Mouse (Mus musculus): ENCODE data around the gene Ercc2.

Gene Ercc2

DNA sequence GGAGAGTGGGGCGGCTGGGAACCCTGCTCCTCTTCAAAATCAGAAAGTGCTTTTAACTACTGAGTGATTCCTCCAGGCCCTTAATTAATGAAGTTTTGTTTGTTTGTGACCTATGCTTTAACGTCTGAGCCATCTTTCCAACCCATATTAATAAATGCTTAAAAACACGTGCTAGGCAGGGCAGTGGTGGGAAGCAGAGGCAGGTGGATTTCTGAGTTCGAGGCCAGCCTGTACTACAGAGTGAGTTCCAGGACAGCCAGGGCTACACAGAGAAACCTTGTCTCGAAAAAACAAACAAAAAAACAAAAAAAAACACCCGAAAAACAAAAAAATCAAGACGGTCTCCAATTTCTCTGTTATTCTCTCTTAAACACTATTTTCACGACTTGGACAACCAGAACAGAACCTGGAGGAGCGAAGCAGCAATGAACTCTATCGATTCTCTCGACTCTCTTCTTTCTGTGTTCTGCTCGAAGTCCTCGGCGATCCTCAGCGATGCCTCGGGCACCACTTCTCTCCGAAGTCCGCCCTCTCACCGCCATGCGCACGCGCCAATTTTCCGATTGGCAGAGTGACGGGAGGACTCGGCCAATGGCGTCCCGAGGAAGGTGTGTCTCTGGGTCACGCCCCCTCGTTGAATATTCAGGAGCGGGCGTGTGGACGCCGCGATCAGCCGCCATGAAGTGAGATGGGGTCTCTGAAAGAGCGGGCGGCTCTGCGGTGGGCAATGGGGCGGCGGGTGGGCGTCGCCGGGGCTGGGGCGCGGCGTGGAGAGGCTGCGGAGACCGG lies at the start of gene Ercc2:
Gene Ercc2 (plus strand): TSS at position 634 of the 789 bp plus-strand sequence.
- DNase-seq (ENCODE audit: low spot score): peak; percentile 99

DNA sequence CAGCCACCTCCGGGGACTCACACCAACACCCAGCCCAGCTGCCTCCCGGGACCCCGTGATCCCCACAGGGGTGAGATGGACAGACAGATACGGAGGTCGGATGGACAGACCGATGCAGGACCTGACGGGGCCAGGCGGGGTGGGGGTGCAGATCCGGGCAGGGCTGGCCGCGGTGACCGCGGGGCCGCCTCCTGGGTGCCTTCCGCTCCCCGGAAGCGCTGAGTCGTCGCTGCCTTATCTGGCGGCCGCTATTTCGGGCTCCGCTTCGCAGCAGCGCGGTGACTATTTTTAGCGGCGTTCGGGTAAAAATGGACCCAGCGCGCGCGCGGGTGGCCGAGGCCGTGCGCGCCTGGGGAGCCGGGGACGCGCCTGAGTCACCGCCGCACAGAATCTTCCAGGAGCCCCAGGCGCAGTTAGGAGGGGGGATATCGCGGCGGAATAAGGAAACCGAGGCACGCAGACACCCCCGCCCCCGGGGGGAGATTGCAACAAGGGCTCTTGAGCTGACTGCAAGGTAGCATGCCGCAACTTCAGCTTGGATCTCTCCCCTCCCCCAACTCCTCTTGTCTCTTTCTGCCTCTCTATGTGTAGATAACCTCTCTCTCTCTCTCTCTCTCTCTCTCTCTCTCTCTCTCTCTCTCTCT lies 49.0 kb upstream of the Ercc2 start:
- DNase-seq (ENCODE audit: low spot score): peak; percentile 68

DNA sequence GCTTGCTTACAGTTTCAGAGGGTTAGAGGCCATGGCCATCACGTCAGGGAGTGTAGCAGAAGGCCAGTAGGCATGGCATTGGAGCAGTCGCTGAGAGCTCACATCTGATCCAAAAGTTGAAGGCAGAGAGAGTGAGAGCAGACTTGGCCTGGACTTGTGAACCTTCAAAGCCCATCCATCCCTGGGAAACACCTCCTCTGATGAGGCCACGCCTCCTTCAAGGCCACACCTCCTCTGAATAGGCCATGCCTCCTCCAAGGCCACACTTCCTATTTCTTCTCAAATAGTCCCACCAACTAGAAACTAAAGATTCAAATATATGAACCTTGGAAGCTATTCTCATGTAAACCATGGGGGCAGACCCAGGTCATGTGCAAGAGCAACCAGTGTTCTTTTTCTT lies 46.2 kb upstream of the Ercc2 start:
- DNase-seq (ENCODE audit: low spot score): no peak

DNA sequence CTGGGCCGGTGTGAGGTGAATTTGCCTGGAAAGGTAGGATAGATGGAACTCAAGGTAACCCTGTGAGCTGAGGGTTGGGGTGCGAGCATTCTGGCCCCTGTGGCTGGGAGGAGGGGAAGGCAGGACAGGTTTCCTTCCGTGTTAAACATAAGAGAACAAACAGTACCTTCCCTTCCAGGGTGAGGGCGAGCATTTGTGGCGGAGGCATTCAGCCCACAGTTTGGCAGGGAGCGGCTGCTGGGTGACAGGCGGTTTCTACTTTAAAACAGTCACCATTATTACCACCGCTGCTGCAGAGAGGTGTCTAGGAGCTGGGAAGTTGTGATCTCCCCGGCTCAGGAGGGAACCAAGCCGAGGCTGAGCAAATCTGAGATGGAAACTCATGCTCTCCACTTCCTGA lies 44.7 kb upstream of the Ercc2 start:
- DNase-seq (ENCODE audit: low spot score): no peak

DNA sequence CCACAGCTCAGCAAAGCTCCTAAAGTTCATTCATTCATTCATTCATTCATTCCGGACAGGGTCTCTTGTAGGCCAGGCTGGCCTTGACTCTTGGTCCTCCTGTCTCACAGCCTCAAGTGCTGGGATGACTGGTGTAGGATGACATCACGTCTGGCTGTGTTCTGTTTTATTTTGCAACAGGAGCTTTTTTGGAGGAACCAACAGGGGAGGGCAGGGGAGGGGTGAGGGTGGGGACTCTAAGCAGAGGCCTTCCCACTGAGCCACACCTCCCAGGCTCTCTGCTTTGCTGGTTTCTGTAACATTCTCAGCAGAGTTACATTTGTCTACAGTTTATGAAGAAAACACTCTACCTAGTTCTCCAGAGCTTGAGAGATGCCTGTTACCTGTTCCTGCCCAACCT lies 43.8 kb upstream of the Ercc2 start:
- DNase-seq (ENCODE audit: low spot score): no peak

DNA sequence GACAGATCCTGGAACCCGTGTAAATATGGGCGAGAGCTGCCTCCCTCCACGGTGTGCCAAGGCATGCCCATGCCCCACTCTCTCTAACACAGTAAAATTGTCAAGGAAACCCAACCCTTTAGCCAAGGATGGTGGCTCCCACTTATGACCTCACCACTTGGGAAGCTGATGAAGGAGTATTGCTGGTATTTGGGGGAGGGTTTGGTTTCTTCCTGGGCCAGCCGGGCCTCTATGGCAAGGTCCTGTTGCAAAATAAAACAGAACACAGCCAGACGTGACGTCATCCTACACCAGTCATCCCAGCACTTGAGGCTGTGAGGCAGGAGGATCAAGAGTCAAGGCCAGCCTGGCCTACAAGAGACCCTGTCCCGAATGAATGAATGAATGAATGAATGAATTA lies 43.2 kb upstream of the Ercc2 start:
- DNase-seq (ENCODE audit: low spot score): no peak

DNA sequence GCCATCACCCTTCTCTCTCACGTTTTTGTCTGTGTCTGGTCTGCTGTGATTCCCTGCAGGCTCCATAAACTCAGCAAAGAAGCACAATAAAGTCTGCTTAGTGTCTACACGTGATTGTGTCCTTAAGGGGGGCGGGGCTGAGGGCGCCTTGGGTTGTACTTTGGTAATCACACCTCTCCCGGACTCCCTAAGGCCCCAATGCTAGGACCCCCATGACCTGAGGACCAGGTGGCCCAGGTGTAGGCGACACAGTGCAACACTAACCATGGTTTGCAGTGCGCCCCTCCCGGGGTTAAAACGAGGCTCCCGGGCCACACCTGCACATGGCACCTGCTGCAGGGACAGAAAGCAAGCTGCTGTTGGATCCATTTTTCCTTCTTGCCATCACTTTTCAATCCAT lies 40.6 kb upstream of the Ercc2 start:
- DNase-seq (ENCODE audit: low spot score): no peak

DNA sequence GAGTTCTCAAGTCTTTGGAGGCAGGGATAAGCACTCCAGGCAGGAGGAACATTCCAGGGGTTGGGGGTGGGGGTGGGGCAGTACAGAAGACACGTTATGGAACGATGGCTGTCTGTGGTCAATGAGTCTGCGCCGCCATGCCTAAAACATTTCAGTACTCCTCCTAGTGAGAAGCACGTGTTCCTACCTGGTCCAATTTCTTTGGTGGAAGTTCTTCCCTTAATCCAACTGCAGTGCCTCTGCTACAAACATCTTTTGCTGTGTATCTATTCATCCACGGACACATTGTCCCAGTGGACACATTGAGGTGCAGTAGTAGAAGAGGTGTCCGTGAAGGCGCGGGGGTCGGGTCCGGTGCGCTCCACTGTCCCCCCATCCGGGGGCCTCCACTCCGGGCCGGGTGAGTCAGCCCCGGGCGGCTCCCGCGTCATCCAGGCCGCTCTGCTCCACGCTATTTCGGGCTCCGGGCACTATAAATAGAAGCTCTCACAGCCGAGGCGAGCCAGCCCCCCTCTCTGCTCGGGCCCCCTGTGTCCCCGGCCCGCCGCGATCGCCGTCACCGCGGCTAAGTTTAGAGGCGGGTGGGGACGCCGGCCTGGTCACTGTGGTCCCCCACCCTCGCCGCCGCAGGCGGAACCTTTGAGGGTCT lies 39.9 kb upstream of the Ercc2 start:
- no peak for DNase-seq (ENCODE audit: low spot score)

DNA sequence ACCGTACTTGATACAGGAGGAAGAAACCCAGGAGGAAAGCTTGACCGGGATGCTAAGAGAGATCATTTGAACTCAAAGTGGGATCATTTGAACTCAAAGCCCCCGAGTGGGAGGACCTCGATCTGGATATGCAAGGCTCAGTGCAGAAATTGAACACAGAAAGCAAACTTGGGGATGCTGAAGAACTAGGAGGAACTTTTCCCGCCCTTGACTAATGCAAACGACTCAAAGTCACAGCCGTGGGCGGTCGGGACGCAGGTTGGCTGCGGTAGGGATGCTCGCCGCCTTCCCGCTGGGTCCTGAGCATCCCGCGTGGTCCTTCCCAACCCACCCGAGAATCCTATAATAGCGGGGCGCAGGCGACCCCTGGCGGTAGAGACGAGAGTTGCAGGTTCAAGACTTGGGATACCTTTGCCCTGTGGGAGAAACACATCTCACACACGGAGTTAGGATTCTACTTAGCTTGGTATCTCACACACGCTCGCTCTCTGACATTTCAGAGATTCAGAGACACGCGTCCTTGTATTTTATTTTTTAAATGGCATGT lies 39.3 kb upstream of the Ercc2 start:
- peak; percentile 93 for DNase-seq (ENCODE audit: low spot score)

DNA sequence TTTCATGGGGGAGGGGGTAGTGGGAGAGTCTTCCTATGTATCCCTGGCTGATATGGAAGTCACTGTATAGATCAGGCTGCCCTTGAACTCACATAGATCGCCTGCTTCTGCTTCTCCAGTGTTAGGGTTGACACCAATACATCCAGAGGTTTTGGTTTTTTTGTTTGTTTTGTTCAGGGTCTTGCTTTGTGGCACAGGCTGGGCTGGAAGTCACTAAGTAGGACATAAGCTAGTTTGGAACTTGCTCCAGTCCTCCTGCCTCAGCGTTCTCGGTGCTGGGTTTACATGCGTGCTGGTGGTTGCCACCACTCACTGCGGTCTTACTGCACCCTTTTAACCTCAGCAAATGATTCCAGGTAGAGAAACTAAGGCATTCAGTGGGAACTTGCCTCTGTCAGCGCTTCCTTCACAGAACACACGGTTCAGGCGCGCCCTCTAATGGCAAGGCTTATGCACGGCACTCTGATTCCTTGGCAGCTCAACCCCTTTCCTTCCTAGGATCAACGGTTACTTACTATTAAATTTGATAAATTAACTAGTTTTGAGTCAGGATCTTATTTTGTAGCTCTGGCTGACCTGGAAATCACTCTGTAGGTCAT lies 38.5 kb upstream of the Ercc2 start:
- DNase-seq (ENCODE audit: low spot score): peak; percentile 93

DNA sequence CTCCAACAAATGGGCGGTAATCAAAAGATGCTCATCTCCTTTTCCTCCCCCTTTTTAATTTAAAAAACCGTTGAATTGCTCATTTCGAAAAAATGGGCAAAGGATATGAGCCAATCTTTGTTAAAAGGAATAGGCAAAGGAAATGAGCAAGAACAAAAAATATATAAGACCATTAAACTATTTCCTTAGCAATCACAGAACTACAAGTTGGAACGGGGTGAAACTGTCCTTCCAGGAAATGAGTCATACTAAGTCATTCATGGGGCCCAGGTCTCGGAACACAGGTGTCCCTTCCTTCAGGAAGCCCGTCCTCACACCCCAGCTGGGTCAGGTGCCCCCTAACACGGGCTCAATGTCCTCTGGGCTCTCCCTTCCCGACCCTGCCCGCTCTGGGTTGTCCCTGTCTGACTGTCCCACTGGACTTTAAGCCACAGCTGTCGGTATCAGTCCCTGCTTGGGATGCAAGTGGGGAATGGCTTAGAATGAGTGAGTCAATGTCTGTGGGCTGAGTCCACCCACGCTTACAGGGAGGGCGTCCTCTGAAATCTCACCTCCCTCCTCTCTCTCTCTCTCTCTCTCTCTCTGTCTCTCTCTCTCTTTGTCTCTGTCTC lies 37.5 kb upstream of the Ercc2 start, which contains the start of gene Ercc1:
Gene Ercc1 (plus strand): TSS at position 542 of the 611 bp plus-strand sequence.
- no peak for DNase-seq (ENCODE audit: low spot score)

DNA sequence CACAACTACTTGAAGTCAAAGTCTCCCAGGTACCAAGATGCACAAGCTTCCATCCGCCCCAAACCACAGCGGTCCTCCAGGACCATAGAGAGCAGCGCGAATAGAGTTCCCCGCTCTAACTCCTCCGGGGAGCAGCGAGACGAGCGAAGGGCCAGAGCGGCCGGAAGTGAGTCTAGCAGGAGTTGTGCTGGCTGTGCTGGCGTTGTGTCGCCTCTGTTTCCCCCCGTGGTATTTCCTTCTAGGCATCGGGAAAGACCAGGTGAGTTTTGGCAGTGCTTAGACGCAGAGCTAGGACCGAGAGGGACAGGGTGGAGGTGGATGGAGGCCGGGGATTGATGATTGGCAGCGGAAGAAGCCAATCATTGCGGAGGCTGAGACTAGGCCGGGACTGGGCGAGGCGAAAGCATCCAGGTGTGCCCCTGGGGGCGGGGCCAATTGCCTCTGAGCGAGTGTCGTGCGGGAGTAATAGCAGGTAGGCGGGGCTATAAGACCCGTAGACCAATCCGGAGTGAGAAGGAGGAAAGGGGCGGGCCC lies 36.8 kb upstream of the Ercc2 start:
- DNase-seq (ENCODE audit: low spot score): peak; percentile 99

DNA sequence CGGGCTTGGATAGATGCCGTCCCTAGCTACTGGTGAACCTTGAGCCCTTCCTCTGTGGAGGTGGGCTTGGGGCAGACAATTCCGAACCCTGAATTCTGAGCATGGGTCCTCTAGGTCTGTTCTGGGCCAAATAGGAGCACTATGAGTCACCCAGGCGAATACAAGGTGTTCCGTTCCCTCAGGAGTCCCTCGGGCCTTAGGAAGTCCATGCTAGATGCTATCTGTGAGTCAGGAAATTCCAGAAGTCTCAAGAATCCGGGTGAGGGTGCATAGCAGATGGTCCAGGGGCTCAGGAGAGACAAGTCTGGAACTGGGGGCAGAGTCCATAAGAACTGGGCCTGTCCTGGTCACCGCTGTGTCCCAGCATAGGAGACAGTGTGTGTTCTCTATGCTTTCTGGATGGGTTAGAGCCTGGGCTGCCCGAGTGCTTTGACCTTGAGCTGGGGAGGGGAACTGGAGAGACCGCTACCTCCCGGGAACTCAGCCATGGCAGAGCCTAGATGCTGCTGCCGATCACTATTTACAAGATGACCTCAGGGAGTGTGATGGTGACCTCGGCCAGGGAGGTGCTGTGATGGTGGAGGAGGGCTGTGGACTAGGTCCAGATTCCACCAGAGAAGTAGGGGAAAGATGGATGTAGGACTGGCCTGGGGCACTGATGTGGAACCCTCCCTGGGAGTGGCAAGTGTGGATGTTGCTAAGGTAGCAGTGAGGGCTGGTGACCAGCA lies 32.5 kb upstream of the Ercc2 start:
- no peak for DNase-seq (ENCODE audit: low spot score)

DNA sequence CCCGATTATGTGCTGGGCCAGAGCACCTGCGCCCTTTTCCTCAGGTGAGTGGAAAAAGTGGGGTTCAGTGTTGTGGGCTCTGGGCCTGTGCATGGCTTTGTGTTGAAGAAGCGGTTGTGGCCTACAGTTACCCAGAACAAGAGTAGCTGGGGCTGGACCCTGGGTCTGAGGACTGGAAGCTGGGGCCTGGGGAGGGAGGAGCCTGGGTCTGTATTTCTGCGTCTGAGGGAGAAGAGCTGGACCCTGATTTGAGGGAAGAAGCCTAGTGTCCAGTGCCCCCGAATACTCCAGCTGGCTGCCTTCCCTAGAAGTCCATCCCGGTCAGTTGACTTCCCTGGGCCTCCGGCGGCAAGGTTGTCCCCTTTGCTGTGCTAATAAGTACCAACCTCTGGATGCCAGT lies 31.6 kb upstream of the Ercc2 start:
- no peak for DNase-seq (ENCODE audit: low spot score)

DNA sequence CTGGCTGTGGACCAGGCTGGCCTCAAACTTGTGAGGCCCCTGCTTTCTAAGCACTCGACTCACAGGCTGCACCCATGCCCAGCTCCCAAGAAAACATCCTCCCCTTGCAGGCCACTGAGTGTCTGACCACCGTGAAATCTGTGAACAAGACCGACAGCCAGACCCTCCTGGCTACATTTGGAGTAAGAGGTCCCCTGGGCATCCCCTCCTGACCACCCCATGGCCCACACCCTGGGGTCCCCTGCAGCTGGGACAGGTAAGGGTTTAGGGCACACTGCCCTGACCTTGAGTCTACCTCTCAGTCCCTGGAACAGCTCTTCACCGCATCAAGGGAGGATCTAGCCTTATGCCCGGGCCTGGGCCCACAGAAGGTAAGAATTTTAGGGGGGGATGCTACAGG lies 26.8 kb upstream of the Ercc2 start:
- no peak for DNase-seq (ENCODE audit: low spot score)

DNA sequence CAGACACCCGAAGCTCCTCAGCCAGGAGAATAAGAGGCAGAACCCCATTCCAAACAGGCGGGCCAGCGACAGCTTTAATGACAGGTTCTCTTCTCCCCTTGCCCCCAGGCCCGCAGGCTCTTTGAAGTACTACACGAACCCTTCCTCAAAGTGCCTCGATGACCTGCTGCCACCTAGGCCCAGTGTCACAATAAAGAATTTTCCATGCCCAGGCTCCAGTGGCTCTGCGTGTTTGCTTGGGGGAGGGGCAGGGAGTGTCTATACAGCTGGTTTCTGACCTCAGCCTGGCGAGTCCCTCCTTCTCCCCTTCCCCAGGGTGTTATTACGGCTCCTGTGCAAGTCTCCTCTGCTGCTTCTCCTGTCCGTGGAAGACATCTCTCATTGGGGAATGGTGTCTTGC lies 25.5 kb upstream of the Ercc2 start:
- no peak for DNase-seq (ENCODE audit: low spot score)

DNA sequence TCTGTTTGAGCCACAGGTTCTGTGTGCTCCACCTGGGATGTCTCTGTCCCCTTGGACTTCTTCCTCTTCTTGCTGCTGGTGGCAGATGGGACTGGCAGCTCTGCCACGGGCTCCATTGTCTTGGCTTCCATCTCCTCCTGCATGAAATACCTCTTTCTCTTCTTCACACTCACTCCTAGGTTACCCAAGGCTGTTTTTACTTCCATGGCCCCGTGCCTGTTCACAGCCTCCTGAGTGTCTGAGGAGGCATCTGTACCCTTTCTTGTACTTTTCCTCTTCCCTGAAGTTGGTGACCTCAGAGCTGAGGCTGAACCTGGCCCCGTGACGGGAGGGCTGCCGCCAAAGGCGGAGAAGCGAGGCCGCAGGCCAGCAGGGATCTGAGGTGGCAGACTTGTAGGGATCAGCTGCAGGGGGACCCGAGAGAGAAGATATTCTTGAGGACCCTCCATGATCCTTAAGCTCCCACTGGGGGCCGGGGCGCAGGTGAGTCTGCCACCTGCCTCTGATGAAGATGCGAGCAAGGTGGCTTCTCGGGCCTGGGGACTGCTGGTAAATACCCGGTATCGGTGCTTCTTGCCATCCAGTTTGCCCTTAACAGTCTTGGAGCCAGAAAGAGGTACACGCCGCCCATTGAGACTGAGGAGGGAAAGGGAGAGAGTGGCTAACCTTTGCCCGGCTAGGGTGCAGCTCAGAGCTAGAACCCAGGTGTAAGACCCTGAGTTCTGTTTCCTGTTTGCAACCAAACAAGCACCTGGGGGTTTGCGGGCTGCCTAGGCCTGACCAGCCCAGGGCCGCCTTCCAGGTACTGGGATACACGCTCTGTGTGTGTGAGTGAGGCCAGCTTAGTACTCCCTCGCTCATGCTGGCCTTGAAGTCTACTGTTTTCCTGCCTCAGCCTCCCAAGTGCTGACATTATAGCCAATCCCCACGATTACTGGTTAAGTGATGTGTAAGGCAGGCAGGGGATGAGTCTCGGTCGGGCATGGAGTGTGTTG lies 24.1 kb upstream of the Ercc2 start:
- no peak for DNase-seq (ENCODE audit: low spot score)

DNA sequence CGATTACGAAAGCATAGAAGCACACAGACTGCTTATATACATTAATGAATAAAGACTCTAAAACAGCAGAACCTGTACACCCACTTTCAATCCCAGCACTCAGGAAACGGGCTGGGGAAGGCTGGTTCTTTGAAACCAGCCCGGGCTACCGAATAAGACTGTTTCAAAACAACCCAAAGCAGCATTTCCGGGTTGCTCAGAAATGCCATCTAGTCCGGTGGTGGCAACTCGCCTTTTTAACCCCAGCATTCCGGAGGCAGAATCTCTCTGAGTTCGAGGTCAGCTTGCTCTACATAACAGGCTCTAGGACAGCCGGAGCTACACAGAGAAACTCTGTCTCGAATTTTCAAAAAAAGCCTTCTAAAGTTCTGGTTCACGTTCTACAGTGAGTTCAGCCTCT lies 23.2 kb upstream of the Ercc2 start:
- DNase-seq (ENCODE audit: low spot score): no peak

DNA sequence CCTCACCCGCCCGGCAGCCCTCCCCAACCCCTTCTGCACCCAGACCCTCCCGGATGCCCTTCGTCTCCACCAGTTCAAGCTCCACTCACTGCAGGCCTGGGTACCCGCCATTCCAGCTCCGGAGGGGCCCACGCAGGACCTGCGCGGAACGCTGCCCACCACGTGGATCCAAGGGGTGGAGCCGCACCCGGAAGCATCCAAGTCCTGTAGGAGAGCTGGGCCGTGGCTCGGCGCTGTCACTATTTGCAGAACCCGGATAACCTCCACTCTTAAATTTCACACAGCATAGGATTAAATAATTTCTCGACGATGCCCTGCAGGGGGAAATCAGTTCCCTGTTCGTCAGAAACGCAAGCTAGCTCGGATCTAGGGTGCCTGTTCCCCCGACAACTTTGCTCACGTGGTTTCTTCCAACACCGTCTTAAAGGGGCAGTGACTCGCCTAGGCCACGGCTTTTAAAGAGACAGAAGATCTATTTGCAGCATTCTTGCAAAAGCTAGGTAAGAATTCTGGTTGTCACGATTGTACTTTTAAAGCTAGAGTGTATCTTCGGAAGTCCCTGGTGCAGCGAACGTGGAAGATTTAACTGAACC lies 22.4 kb upstream of the Ercc2 start, which contains the start of the genes Cd3eap and Ppp1r13l:
Gene Cd3eap (minus strand): TSS at position 185 of the 593 bp plus-strand sequence.
Gene Ppp1r13l (plus strand): TSS at position 451 of the 593 bp plus-strand sequence.
- peak; percentile 94 for DNase-seq (ENCODE audit: low spot score)

Data from embryo, embryonic 10.5 days (tissue).